Mouse (Mus musculus): ENCODE results near the gene Slc35a1. TPM values are rescaled to one million over a fixed set of nuclear protein-coding genes. Genes with fewer than 3 reads are reported as not detected.

The Slc35a1 gene
- total and polyA plus RNA-seq, 2 experiments from 2014 or later: 19.8 to 35.7 TPM

- ATAC-seq (ENCODE audit: low FRiP score): no peak
- H3K4me3 ChIP-seq (ENCODE audit: low read depth, low read length): no peak overlapping the region
- no peak overlapping the region for H3K4me2 ChIP-seq (ENCODE audit: low read depth, low read length, poor library complexity, severe bottlenecking)
- H3K27ac ChIP-seq (ENCODE audit: low read depth, low read length): no peak overlapping the region
- no peaks in the 10 kb centered on the region for H3K4me1 ChIP-seq (ENCODE audit: insufficient read depth, low read length)
- DNase-seq (ENCODE audit: low spot score): no peak
- H3K9ac ChIP-seq (replicated peaks; ENCODE audit: low read length, poor library complexity, severe bottlenecking): no peak overlapping the region
- no peak for TF ChIP-seq CTCF (IDR thresholded peaks at IDR 0.05)
- 92% methylated on average over 7 of the region's 7 CpGs for WGBS
- H3K27me3 ChIP-seq (ENCODE audit: insufficient read depth, low read length): no peaks in the 10 kb centered on the region
- peaks cover 12% of the 10 kb centered on the region for H3K36me3 ChIP-seq (ENCODE audit: insufficient read depth, low read length)
- no peaks in the 10 kb centered on the region for H3K9me3 ChIP-seq (ENCODE audit: low read length)
These were observed 53.1 kb downstream of the Slc35a1 start for GRCm38 (mm10) chr4:34634129-34634528.

- DNase-seq (ENCODE audit: low spot score): no peak
- H3K36me3 ChIP-seq (ENCODE audit: insufficient read depth, low read length): peaks cover 26% of the 10 kb centered on the region
- no peak for ATAC-seq (ENCODE audit: low FRiP score)
- 98% methylated on average over 1 of the region's 1 CpGs for WGBS
- no peak overlapping the region for H3K4me2 ChIP-seq (ENCODE audit: low read depth, low read length, poor library complexity, severe bottlenecking)
- no peaks in the 10 kb centered on the region for H3K4me1 ChIP-seq (ENCODE audit: insufficient read depth, low read length)
- no peak for TF ChIP-seq CTCF (IDR thresholded peaks at IDR 0.05)
- no peak overlapping the region for H3K9ac ChIP-seq (replicated peaks; ENCODE audit: low read length, poor library complexity, severe bottlenecking)
- no peaks in the 10 kb centered on the region for H3K27me3 ChIP-seq (ENCODE audit: insufficient read depth, low read length)
- no peak overlapping the region for H3K4me3 ChIP-seq (ENCODE audit: low read depth, low read length)
- no peaks in the 10 kb centered on the region for H3K9me3 ChIP-seq (ENCODE audit: low read length)
- H3K27ac ChIP-seq (ENCODE audit: low read depth, low read length): no peak overlapping the region
These were observed 57.3 kb downstream of the Slc35a1 start for GRCm38 (mm10) chr4:34629956-34630355.

- H3K4me1 ChIP-seq (ENCODE audit: insufficient read depth, low read length): no peaks in the 10 kb centered on the region
- H3K4me3 ChIP-seq (ENCODE audit: low read depth, low read length): no peak overlapping the region
- ATAC-seq (ENCODE audit: low FRiP score): no peak
- H3K36me3 ChIP-seq (ENCODE audit: insufficient read depth, low read length): peaks cover 22% of the 10 kb centered on the region
- no peak for TF ChIP-seq CTCF (IDR thresholded peaks at IDR 0.05)
- WGBS: 93% methylated on average over 6 of the region's 6 CpGs
- DNase-seq (ENCODE audit: low spot score): no peak
- no peaks in the 10 kb centered on the region for H3K27me3 ChIP-seq (ENCODE audit: insufficient read depth, low read length)
- no peak overlapping the region for H3K27ac ChIP-seq (ENCODE audit: low read depth, low read length)
- no peaks in the 10 kb centered on the region for H3K9me3 ChIP-seq (ENCODE audit: low read length)
- no peak overlapping the region for H3K9ac ChIP-seq (replicated peaks; ENCODE audit: low read length, poor library complexity, severe bottlenecking)
- no peak overlapping the region for H3K4me2 ChIP-seq (ENCODE audit: low read depth, low read length, poor library complexity, severe bottlenecking)
These were observed 60.8 kb downstream of the Slc35a1 start for GRCm38 (mm10) chr4:34626401-34626800.

GRCm38 (mm10) chr4:34625556-34625955, 61.7 kb downstream of the Slc35a1 start:
- no peak for ATAC-seq (ENCODE audit: low FRiP score)
- Histone ChIP-seq H3K4me1 (ENCODE audit: insufficient read depth, low read length) (no peaks in the 10 kb centered on the region), H3K9me3 (ENCODE audit: low read length) (no peaks in the 10 kb centered on the region), H3K36me3 (ENCODE audit: insufficient read depth, low read length) (peaks cover 18% of the 10 kb centered on the region), H3K4me3 (ENCODE audit: low read depth, low read length) (no peak overlapping the region), H3K4me2 (ENCODE audit: low read depth, low read length, poor library complexity, severe bottlenecking) (no peak overlapping the region), H3K9ac (replicated peaks; ENCODE audit: low read length, poor library complexity, severe bottlenecking) (no peak overlapping the region), H3K27me3 (ENCODE audit: insufficient read depth, low read length) (no peaks in the 10 kb centered on the region), H3K27ac (ENCODE audit: low read depth, low read length) (no peak overlapping the region)
- DNase-seq (ENCODE audit: low spot score): no peak
- WGBS: 89% methylated on average over 4 of the region's 4 CpGs
- no peak for TF ChIP-seq CTCF (IDR thresholded peaks at IDR 0.05)

GRCm38 (mm10) chr4:34616146-34616545, 71.1 kb downstream of the Slc35a1 start:
- Histone ChIP-seq H3K36me3 (ENCODE audit: insufficient read depth, low read length) (no peaks in the 10 kb centered on the region), H3K27me3 (ENCODE audit: insufficient read depth, low read length) (no peaks in the 10 kb centered on the region), H3K4me3 (ENCODE audit: low read depth, low read length) (peak overlapping the region; percentile 67), H3K4me1 (ENCODE audit: insufficient read depth, low read length) (peaks cover 13% of the 10 kb centered on the region), H3K9ac (replicated peaks; ENCODE audit: low read length, poor library complexity, severe bottlenecking) (peak overlapping the region; percentile 71), H3K9me3 (ENCODE audit: low read length) (no peaks in the 10 kb centered on the region), H3K4me2 (ENCODE audit: low read depth, low read length, poor library complexity, severe bottlenecking) (peak overlapping the region; percentile 82), H3K27ac (ENCODE audit: low read depth, low read length) (no peak overlapping the region; the same call in 1 of the 2 replicates)
- ATAC-seq (ENCODE audit: low FRiP score) (no peak), DNase-seq (ENCODE audit: low spot score) (no peak)
- WGBS: 51% methylated on average over 8 of the region's 8 CpGs
- no peak for TF ChIP-seq CTCF (IDR thresholded peaks at IDR 0.05)

GRCm38 (mm10) chr4:34615303-34615702, 71.9 kb downstream of the Slc35a1 start:
- no peaks in the 10 kb centered on the region for H3K9me3 ChIP-seq (ENCODE audit: low read length)
- DNase-seq (ENCODE audit: low spot score) (peak; percentile 12), ATAC-seq (ENCODE audit: low FRiP score) (peak; percentile 38; the same call in 1 of the 2 replicates)
- 2% methylated on average over 13 of the region's 13 CpGs for WGBS
- H3K36me3 ChIP-seq (ENCODE audit: insufficient read depth, low read length): no peaks in the 10 kb centered on the region
- peaks cover 13% of the 10 kb centered on the region for H3K4me1 ChIP-seq (ENCODE audit: insufficient read depth, low read length)
- peak overlapping the region; percentile 67 for H3K4me3 ChIP-seq (ENCODE audit: low read depth, low read length)
- no peak for TF ChIP-seq CTCF (IDR thresholded peaks at IDR 0.05)
- peak overlapping the region; percentile 82 for H3K4me2 ChIP-seq (ENCODE audit: low read depth, low read length, poor library complexity, severe bottlenecking)
- H3K27ac ChIP-seq (ENCODE audit: low read depth, low read length): peak overlapping the region; percentile 88
- H3K27me3 ChIP-seq (ENCODE audit: insufficient read depth, low read length): no peaks in the 10 kb centered on the region
- H3K9ac ChIP-seq (replicated peaks; ENCODE audit: low read length, poor library complexity, severe bottlenecking): peak overlapping the region; percentile 71

All from midbrain, postnatal 0 days (tissue).